Mouse (Mus musculus) MEL (cell line): ENCODE measurements around the gene Cldn9.

Experiments
- BHLHE40 ChIP-seq: IDR thresholded peaks from 2 replicates; pipeline ENCODE4 v1.6.1; 2012; ENCODE audit warnings: low read depth, mild to moderate bottlenecking, inconsistent platforms, low read length, improper control_type of control experiment, borderline replicate concordance
- CTCF ChIP-seq, 3 experiments: IDR thresholded peaks in 2 of 3; conservative IDR thresholded peaks in 1 of 3; 2 replicates each; pipeline ENCODE4 v1.5.1; 2011 to 2012; ENCODE audit warnings: low read length in 3 of 3, low read depth in 2 of 3, mild to moderate bottlenecking in 2 of 3, improper control_type of control experiment in 1 of 3, inconsistent platforms in 1 of 3, mixed read lengths in 1 of 3, moderate library complexity in 1 of 3; ENCODE audit not compliant: control insufficient read depth in 1 of 3, insufficient read depth in 1 of 3, poor library complexity in 1 of 3, severe bottlenecking in 1 of 3

DNA sequence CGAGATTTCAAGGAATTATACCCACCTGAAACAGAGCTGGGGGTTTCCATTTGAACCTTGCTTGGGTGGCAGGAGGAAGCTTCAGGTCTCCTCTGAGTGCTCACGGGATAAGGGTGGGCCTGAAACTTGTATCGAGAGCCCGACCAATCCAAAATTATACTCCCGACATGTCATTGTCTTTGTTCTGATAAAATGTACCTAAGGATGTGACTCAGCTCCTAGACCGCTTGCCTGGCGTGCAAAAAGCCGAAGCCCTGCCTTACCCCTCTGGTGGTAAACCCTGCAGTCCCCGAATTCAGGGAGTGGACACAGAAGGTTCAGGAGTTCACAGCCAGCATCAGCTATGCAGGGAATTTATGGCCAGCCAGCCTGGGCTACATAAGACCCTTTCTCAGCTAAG lies 3.5 kb downstream of the Cldn9 start:
- TF ChIP-seq CTCF (IDR thresholded peaks at IDR 0.05 in 2 of 3, conservative IDR thresholded peaks at IDR 0.05 in 1 of 3; ENCODE audit: control insufficient read depth in 1 of 3, insufficient read depth in 1 of 3, low read depth in 2 of 3, low read length in 3 of 3, poor library complexity in 1 of 3, severe bottlenecking in 1 of 3) (no peak), BHLHE40 (peak; percentile 28; the same call in 1 of the 2 replicates)
